Mouse (Mus musculus): ENCODE measurements around the gene Dand5.

The Dand5 gene

DNA sequence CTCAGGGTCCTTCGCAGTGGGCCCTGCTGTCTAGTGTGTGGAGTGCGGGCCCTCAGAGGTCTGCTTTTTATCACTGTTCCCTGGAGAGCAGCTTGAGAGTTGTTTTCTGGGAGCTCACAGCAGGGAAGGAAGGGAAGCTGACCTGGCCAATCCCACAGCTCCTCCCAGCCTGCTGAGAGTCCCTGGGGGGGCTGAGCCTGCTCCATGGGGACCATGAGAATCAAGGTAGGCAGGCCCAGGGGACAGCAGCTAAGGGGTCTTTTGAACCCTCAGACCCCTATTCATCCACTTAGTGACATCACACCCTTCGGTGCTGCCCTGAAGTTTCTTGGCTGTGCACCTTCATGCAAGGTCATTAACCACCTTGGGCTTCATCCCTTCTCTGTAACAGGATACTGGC lies at the start of gene Dand5:
Dand5 (minus strand) TSS at position 101 of the 400 bp plus-strand sequence.
- no peak for DNase-seq (ENCODE audit: inconsistent ontology term)

DNA sequence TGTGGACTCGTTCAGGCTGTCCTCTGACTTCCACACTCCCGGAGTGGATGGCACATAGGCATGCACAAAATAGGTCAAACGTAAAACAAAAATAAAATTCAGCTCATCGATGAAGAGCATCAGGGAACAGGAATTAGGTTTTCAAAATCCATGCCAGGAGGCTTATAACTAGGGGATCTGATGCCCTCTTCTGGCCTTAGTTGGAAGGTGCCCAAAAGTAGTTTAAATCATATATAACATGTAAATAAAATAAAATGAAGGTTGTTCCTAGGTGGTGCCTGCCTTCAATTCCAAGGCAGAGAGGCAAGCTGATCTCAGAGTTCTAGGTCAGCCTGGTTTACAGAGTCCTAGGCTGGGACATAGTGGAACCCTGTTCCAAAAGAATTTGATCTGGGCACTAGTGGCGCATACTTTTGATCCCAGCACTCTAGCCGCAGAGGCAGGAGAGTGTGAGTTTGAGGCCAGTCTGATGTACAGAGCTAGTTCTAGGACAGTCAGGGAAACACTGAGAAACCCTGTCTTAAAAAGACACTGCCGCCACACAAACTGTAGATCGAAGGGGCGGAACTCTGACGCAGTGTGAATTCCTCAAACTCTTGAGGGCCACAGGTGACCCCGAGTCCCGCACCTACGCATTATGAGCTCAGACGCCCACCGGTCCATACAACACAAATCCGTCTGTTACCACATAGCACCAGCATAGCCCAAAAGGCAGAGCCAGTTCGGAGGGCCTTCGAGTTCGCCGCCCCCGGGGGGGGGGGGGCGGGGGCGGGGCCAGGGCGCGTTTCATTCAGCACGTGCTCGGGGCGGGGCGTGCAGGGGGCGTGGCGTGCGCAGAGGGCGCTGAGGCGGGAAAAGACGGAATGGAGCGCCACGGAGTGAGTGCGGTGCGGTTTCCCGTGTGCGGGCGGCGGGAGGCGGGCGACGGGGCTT lies 49.0 kb upstream of the Dand5 start, which contains the start of gene Syce2:
Syce2 (plus strand) TSS at position 736 of the 933 bp plus-strand sequence.
- peak; percentile 66 for DNase-seq (ENCODE audit: inconsistent ontology term)

DNA sequence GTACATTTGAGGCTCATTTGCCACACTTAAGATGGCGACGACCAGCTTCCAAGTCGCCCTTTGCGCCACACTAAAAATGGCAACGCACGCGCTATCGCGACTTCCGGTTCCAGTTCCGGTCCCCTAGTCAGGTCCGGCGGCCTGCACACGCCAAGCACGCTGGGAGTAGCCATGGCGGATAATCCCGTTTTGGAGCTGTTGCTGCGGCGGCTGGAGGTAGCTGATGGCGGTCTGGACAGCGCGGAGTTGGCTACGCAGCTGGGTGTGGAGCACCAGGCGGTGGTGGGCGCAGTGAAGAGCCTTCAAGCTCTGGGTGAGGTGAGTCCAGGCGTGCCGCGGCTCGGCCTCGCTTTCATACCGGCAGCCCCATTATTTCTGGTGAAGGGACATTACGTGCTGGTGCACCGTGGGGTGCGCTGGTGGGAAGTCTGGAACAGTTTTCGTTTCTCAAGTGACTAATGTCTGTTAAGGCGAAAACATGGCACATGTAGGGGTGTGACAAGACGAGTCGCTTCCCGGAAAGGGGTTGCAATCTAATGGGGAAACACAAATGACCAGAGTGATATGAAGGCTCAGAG lies 34.3 kb upstream of the Dand5 start, which contains the start of gene Farsa:
Farsa (plus strand) TSS at position 126 of the 578 bp plus-strand sequence.
- DNase-seq (ENCODE audit: inconsistent ontology term): peak; percentile 86

DNA sequence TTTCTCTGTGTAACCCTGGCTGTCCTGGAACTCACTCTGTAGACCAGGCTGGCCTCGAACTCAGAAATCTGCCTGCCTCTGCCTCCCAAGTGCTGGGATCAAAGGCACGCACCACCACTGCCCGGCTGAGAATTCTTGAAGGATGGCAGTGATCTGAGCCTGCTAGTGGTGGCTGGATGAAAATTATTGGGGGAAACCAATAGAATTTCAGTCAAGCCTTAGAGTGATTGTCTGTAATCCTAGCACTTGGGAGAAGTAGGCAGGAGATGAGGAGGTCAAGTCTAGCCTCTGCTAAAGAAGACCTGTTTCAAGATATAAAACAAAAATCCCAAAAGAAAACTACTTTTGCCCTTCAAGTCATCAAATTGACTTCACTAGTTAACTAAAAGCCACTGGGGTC lies 33.8 kb upstream of the Dand5 start:
- DNase-seq (ENCODE audit: inconsistent ontology term): no peak

DNA sequence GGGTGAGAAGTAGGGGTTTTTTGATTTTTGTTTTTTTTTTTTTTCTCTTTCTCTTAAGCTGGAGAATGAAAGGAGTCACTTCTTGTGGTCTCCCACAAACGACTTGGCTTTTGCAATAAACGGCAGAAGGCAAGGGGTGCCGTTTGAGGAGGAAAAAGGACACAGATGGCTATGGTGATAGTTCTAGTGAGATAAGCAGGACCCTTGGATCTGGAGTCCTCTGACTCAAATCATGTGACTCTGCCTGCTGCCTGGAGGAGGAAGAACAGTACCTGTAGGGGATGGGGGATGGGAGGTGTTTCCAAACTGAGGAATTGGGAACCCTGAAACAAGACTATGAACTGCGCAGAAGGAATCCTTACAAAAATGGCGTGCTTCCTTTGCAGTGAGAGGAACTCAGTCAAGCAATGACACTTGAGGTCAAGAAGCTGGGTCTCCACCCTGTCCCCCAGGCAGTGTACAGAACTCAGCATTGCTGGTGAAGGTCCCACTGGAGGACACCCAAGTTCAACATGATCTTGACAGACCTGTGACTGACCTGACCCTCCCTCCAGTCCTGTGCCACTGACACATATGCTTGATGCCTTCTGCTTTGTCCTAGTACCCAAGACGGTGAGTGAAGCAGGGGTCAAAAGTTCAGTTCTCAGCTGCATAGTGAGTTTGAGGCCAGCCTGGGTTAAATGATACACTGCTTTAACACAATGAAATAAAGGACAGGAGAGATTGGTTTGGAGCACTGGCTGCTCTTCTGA lies 25.2 kb upstream of the Dand5 start:
- no peak for DNase-seq (ENCODE audit: inconsistent ontology term)

DNA sequence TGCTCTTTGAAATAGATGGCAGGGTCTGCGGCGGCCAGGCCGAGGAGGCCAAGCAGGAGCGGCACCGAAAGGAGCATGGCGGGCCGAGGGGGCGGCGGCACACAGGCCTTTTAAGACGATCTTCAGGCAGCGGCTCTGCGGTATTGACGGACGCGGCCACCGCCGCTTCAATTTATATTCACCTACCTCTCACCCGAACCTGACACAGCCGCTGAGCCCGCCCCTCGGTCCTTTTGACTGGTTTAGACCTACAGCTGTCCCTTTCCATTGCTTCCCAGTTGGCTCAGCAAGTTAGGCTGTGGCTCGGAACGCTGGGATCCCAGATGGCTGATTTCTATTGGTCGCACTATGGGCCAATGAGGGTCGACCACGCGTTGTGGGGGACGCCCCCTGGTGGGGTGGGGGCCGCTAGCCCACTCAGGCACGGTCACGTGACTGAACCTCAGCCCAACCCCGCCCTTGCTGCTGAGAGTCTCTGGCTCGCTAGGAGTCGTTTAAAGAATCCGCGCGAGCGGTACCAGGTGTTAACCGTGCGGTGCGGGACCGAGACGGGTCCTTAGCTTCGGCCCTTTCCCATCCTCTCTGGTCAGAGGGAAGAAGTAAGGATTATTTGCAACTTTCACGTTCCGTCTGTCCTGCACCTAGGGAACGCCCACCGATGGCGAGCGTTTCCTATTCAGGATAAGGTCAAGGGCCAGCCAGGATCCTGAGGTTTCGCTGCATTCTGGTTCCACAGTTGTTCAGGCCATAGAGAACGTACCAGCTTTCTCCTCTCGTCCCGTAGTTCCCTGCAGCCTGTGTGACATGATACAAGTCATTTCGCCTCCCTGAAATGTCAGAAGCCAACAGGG lies 24.3 kb upstream of the Dand5 start, which contains the start of gene Calr:
Calr (minus strand) TSS at position 213 of the 851 bp plus-strand sequence.
- DNase-seq (ENCODE audit: inconsistent ontology term): peak; percentile 99

DNA sequence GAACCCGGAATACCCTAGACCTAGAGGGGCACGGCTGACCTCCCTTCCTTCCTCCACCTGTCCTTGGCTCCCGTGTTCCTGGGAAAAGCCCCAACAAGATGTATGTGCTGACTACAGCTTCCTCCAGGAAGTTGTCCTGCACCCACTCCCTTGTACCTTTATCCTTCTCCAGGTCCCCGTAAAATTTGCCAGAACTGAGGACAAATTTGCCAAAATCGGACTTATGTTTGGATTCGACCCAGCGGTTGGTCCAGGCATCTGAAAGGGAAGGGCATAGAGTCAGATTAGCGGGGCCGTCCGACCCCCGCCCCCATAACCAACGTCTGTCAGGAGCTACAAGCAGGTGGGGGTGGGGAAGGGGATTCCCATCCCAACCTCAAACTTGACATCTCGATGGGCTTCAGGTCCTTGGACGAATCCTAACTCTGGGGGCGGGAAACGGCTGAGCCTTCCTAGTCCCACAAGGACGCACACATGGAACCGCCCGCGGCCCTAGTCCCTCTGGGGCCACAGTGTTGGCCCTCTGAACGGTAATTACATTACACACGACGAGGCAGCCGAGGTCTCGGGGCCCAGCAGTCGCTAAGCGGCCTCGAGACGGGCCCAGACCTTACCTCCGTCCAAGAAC lies 23.6 kb upstream of the Dand5 start:
- no peak for DNase-seq (ENCODE audit: inconsistent ontology term)

DNA sequence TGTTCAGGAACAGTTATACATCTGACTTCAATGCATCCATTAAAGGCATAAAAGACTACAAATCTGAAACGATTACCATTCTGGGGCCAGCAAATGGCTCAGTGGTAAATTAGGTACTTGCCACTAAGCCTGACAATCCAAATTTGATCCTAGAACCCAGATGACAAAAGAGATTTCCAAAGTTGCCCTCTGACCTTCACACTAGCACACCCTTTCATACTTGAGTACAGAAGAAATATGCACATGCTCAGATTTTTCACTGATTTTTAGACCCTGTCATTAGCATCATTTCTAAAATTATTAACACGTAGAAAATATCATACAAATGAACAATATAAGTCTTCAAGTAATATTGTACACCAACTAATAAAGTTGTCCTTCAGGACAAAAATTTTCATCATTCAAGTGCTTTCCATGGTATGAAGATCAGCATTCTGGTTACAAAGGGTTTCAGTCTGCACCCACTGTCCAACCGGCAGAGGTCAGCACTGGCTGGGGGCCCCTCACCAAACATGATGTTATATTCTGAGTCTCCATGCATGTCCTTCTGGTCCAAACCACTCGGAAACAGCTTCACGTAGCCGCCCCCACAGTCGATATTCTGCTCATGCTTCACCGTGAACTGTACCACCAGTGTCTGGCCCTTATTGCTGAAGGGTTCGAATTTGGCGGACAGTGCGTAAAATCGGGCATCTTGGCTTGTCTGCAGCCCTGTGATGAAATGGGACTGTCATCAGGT lies 22.9 kb upstream of the Dand5 start:
- DNase-seq (ENCODE audit: inconsistent ontology term): peak; percentile 53

DNA sequence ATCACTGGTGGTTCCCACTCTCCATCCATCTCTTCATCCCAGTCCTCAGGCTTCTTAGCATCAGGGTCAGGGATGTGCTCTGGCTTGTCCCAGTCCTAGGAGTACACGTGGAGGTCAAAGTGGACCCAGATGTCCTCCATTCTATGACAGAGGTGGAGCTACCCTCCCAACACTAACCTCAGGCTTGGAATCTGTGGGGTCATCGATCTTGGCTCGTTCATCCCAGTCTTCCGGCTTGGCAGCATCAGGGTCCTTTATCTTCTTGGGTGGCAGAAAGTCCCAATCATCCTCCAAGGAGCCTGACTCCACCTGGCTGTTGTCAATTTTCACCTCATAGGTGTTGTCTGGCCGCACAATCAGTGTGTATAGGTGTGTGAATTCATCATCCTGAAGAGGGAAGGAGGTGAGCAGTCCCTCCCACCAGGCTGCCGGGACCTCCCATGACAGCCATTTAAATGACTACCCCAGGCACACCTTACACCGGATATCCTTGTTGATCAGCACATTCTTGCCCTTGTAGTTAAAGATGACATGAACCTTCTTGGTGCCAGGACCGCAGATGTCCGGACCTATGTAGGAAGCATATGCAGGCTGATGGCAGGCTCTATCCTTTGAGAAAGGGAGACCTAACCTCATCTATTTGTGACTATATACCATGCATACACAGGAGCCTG lies 21.9 kb upstream of the Dand5 start:
- DNase-seq (ENCODE audit: inconsistent ontology term): no peak

DNA sequence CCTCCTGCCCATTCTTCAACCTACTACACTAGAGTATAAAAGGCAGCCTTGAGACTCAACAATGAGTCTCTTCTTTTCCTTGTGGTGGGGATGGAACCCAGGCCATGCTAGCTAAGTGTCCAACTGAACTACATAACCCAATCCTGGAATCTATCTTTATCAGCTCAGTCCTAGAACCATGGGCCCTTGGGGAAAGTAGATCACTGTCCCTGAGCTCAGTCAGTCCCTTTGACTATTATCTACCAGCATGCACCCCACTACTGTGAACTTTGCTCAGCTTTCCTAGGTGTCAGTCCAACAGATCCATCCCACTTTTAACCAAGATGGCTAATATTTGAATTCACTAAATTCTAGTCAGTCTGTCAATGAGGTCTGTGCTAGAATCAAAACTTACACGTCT lies 18.9 kb upstream of the Dand5 start:
- no peak for DNase-seq (ENCODE audit: inconsistent ontology term)

DNA sequence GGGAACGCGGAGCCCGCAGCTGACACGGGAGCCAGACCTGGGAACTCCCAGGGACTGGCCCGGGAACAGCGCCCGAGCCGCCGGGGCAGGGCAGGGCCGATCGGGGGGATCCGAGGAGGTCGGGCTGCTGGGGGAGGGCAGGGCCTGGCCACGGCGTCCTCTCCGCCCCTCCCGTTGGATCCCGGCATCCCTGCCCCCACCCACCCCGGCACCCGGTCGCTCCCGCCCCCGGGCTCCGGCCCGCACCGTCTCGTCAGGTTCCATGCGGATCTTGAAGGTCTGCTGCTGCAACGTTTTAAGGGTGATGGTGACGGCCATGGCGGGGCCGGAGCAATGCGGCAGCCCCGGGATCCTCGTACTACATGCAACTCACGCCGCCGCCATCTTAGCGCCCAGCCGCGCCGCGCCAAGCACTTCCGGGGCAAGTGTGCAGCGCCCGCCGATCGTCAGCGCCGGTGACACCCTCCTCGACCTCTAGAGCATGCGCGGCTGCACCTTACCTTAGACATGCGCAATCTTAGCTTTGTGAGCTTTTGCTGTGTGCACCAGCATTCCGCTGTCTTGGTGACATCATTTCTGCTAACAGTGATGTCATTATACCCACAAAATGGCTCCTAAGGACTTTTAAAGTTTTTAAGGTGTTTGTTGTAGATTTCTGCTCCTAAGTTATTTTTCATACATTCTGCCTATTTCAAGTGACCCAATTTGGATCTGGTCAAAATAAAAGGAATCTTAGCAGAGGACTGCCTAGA lies 17.8 kb upstream of the Dand5 start, which contains the start of gene Rad23a:
Rad23a (minus strand) TSS at position 418 of the 752 bp plus-strand sequence.
- DNase-seq (ENCODE audit: inconsistent ontology term): peak; percentile 93

DNA sequence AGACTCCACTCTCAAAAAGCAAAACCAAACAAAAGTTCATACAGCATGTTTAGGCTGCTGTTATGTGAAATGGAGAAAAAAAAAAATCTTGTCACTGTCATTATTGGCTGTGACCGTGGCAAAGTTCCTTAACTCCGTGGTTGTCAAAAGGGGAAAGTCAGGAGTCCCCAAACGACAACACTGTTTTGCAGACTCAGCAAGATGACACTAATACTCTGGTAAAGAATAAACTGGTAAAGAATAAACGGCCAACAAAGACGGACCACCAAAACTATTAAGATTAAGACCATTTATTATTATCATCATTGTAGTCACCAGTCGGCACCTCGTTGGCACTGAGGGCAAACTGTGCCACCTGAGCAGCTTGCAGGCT lies 17.2 kb upstream of the Dand5 start:
- no peak for DNase-seq (ENCODE audit: inconsistent ontology term)

DNA sequence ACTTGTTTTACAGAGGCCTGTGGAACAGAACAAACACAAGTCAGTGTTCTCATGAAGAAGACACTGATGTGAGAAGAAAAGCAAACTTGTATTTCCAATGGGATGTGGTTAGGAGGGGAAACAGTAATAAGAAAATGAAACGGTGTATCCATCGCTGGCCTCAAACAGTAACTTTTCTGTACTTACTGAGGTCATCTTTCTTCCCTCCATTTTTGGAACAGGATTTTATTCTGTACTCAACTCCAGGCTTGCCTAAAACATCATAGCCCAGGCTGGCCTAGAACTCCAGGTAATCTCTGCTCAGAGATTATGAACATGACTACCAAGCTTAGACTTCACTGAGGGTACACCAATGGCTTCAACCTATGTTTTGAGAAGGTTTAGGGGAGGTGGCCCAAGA lies 16.8 kb upstream of the Dand5 start:
- DNase-seq (ENCODE audit: inconsistent ontology term): no peak

DNA sequence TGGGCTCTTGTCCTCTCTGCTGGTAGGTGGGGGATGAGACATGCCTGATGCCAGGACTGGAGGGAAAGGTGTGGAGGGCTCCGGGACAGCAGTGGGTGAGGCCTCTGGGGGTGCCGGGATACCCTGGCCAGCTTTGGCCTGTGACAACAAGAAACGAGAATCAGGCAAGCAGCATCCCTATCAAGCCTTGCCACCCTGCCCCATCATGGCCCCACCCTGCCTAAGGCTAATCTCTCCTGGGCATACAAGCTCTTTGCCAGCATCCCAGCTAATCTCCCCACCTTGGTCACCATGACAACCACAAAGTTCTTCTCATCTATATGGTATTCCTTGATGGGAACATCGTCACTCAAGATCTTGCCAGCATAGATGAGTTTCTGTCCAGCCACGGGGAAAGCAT lies 15.9 kb upstream of the Dand5 start:
- DNase-seq (ENCODE audit: inconsistent ontology term): no peak

DNA sequence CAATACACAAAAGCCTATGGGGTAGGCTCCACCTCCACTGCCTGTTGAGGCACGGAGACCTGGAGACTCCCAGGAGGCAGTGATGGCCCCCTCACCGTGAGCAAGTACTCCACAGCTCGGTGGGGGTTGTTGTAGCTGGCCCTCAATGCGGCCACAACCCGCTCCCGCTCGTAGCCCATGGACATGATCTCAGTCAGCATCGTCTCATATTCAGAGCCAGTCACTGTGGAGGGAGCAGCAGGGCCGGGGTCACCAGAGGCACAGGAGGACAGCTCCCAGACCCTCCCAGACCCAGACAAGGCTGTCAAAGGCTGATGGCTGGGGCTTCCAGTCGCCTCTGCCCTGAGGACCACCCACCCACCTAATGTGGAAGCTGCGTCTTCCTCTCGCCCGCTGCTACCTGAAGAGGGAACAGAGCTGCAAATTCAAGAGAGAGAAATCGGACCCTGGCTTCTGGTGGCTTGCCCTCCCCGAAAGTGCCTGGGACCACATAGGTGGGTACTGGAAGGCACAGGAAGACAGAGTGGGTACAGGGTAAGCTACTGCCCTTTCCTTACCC lies 15.4 kb upstream of the Dand5 start:
- DNase-seq (ENCODE audit: inconsistent ontology term): no peak

DNA sequence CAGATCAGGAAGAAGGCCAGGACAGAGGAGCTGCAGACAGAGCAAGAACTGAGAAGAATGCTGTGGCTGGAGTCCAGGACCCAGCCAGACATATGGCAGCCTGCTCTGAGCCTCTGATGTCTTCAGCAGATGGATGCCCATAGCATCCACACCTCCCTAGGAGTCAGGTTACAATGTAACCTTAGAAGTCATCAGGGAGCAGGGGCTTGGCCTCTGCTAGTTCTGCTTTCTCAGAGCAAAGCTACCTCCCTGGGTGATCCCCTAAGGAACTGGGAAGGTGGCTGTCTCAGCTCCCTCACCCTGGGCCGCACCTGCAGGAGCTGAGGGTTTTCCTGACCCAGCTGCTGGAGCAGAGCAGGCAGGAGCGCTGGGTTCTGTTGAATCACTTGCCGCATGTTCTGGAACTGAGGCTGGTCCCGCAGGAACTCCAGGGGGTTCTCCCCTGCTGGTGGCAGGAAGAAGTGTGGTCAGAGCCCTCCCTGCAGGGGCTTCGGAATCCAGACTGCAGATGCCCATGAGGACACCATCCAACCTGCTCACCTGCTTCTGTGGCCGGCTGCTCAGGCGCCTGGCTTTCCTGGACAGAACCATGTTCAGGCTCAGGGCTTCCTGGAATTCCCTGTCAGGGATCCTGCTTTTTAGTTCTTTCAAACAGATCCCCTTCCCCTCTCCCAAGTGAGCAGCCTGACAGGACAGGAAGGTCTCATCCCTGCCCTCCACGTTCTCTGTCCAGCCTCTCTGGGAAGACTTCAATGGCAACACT lies 14.7 kb upstream of the Dand5 start:
- DNase-seq (ENCODE audit: inconsistent ontology term): no peak
